ENCODE assay signal across 14 mouse cellular contexts in genomic region chr19:5684985-5685384, GRCm38 (mm10). TPM values are rescaled to one million over a fixed set of nuclear protein-coding genes. Genes with fewer than 3 reads are reported as not detected.
"Had no signal": no experiment of that assay in that cellular context is flagged by ENCODE, and none has a peak within 500 bp of the region (broad histone marks: within the 10 kb centered on the region; RNA-seq: fewer than 3 reads in every experiment).

No protein-coding gene starts in this region.

- H3K27me3 ChIP-seq: limb, embryonic 12.5 days; lung, embryonic 15.5 days; megakaryocyte, embryonic 14.5 days; midbrain, embryonic 12.5 days; neural tube, embryonic 13.5 days had no signal

- H3K4me3 ChIP-seq: left cerebral cortex, adult 2 months; limb, embryonic 12.5 days; lung, embryonic 15.5 days; megakaryocyte, embryonic 14.5 days; midbrain, embryonic 12.5 days; neural tube, embryonic 13.5 days had no signal

- ATAC-seq: intestine, embryonic 16.5 days had no signal

- H3K9me3 ChIP-seq: limb, embryonic 12.5 days; lung, embryonic 15.5 days; megakaryocyte, embryonic 14.5 days; midbrain, embryonic 12.5 days; neural tube, embryonic 13.5 days had no signal

- H3K4me2 ChIP-seq: limb, embryonic 12.5 days; lung, embryonic 15.5 days; midbrain, embryonic 12.5 days; neural tube, embryonic 13.5 days had no signal

- H3K27ac ChIP-seq: left cerebral cortex, adult 2 months; limb, embryonic 12.5 days; lung, embryonic 15.5 days; macrophage; midbrain, embryonic 12.5 days; neural tube, embryonic 13.5 days had no signal

- DNase-seq: kidney, adult 8-10 months; liver; lung, postnatal 14 days; right cerebral cortex, postnatal 14 days had no signal

- H3K9ac ChIP-seq: limb, embryonic 12.5 days; lung, embryonic 15.5 days; midbrain, embryonic 12.5 days; neural tube, embryonic 13.5 days had no signal

RNA-seq across cellular contexts. Expression of gene Kcnk7, which starts 19.2 kb away (rescaled TPM):
- total RNA-seq: layer of hippocampus, postnatal 25 days; left cerebral cortex, adult 2 months; left cerebral cortex, postnatal 14 days had no signal
- polyA plus RNA-seq: macrophage; neural tube, embryonic 13.5 days had no signal
